Mouse (Mus musculus): ENCODE data around the gene Wdr93. TPM values are rescaled to one million over a fixed set of nuclear protein-coding genes. Genes with fewer than 3 reads are reported as not detected.

Gene Wdr93
- total RNA-seq (2015; ENCODE audit: low replicate concordance) (not detected in 2 replicates), total RNA-seq (2017; ENCODE audit: low replicate concordance) (not detected in 2 replicates)

DNA sequence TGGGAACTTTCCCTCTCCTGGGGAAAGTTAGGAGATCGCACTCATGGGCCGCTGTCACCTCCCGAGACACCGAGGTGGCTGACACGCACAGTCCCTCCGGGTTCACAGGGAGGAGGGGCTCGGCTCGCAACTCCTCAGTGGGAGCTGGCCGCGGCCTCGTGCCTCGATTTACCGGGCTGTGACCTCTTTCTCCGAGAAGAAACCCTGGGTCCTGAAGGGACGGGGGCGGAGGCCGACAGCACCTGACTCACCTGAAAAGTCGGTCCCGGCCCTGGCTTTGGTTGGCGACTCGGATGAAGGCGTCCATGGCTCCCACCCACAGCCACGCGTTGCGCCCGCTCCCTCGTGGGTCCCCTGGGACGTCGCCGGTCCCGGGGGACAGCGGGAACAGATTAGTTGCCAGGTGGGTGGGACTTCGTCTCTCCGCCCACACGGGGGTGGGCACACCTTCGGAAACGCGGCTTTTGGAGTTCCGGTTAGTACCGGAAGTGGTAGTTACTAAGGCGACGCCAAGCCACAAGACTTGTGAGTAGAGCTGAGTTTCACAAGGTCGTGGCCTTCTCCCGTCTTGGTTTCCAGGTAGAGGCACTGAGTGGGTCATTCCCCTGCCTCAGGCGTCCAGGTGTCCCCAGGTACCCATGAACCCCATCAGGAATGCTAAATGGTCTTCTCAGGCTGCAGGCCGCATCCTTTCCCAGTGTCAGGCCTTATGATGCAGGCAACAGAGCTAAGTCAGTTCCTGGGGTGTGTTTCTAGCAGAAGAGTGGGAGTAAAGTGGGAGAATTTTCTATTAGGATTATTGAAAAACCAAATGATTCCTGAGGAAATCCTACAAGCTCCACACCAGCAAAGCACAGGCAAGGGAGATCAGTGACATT lies at the start of gene Wdr93, which contains the start of gene Pex11a:
Wdr93 (plus strand) TSS at position 505 of the 878 bp plus-strand sequence.
Pex11a (minus strand) TSS at position 473 of the 878 bp plus-strand sequence.
- peak; percentile 69; the same call in 1 of the 2 replicates for ATAC-seq (replicated peaks; ENCODE audit: low FRiP score, poor library complexity, severe bottlenecking)

DNA sequence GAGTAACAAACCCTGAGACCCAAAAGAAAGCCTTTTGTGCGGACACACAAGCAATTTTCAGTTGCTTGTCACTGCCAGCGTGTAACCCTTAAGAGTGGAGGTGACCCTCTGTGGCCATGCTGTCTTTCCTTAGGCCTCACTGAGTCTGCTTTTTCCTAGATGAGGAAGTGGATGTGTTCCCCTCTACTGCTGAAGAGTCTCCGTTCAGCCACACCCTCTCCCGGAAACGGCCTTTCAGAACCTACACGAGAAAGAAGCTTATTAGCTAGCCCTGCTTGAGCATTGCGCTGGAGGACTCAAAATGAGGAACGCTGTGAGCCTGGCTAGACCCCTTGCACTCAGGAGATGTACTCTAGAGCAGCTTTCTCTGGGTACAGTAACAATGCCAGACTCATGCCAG lies 46.5 kb upstream of the Wdr93 start:
- no peak for ATAC-seq (replicated peaks; ENCODE audit: low FRiP score, poor library complexity, severe bottlenecking)

DNA sequence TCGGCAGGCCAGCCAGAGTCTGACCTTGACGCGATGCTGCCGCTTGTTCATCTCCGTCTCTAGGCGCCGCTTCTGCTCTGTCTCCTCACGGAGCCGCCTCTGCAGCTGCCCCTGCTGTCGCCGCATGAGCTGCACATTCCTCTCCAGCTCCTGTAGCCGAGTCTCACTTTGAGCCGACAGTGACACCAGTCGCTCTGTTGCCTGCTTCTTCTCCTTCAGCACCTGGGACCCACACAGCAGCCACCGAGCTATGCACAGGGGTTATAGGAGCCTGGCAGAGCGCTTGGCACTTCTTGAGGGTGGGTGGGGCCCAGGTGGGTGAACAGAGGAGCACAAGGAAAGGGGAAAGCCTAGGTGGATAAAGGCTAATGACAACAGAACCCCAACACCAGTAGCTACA lies 40.2 kb upstream of the Wdr93 start:
- ATAC-seq (replicated peaks; ENCODE audit: low FRiP score, poor library complexity, severe bottlenecking) = no peak

DNA sequence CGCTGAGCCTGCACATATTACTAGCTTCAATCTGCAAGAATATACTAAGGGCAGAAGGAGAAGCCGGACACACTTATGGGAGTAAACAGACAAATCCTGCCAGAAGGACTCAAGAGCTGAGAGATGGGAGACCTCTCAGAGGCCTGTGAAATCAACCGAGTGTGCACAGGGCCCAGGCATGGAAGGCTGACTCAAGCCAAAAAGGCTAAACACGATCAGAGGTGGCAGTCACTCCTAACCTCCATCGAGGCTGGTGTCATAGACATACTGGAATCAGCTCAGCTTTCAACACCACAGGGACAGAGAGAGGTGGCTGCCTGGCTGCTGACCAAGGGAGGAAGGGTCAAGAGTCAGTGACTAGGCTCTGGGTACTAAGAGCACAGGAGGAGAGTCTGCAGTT lies 37.8 kb upstream of the Wdr93 start:
- no peak for ATAC-seq (replicated peaks; ENCODE audit: low FRiP score, poor library complexity, severe bottlenecking)

DNA sequence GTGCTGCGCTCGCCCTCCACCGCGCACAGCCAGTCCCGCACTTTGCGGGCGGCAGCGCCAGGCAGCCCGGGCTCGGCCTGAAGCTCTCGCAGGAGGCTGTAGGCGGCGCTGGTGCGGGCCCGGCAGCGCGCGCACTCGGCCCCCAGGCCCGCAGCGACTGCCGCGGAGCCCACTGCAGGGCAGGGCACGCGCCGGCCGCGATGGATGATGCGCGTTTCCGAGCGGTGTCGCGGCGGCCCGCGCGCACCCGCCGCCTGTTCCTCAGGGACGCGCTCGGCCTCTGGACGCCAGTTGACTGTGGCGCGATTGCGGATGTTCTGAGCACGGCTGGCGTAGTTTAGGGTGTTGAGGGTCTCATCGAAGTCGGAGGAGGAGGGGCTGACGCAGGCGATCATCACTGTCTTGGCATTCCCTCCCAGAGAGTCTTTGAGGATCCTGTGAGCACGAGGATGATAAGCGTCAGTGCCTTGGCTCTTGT lies 32.8 kb upstream of the Wdr93 start:
- no peak for ATAC-seq (replicated peaks; ENCODE audit: low FRiP score, poor library complexity, severe bottlenecking)

DNA sequence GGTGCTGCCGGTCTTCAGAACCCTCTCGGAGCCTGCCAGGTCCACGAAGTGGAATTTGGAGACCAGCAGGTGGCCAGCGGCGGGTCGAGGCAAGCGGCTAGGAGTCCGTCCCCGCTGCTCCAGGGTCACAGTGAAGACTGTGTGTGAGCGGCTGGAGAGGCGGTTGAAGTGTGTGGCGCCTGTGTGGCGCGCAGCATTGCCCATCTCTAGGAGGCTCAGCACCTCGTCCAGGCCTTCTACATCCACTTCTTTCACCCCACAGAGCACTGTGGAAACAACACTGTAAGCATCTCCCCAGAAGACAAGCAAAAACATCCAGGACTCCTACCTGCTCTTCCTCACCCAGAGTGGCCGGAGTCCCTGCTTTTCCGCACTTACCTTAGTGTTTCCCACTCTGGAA lies 32.1 kb upstream of the Wdr93 start:
- ATAC-seq (replicated peaks; ENCODE audit: low FRiP score, poor library complexity, severe bottlenecking) = 0 out of 2 replicates have a peak, but pooled peaks have one; percentile 12

DNA sequence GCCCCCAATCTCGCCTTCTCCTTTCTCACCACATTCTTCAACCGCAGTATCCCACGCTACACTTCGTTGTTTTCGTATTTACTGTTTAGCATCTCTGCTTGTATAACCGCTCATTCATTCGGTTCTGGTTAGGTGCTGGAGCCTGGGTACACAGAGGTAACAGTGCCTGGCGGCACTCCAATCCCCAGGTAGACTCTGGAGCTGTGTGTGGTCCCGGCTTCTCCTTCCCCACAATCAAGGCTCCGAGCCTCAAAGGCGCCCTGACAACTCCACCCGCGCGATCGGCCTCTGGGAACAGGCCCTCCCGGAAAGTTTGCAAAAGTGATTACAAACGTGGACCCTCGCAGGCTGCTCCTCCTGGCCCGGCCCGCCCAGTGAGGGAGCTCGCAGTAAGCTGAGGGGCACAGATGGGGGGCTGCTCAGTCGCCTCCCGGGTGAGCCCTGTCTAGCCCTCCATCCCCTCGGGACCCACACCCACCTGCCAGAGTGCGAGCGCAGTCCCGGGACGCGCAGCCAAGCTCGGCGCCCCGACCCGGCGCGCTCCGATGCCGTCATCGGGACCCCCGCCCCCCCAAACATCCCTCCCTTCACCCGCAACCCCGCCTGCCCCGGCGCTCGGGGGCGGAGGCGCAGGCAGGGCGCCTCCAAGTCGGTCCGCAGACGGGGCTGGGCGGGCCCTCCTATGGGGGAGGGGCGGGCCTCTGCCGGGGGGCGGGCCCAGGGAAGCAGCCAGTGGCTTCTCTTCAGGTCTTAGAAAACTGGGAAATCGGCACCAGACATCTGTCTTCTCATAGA lies 27.6 kb upstream of the Wdr93 start, which contains the start of gene Kif7:
Kif7 (minus strand) TSS at position 534 of the 795 bp plus-strand sequence.
- no peak for ATAC-seq (replicated peaks; ENCODE audit: low FRiP score, poor library complexity, severe bottlenecking)

DNA sequence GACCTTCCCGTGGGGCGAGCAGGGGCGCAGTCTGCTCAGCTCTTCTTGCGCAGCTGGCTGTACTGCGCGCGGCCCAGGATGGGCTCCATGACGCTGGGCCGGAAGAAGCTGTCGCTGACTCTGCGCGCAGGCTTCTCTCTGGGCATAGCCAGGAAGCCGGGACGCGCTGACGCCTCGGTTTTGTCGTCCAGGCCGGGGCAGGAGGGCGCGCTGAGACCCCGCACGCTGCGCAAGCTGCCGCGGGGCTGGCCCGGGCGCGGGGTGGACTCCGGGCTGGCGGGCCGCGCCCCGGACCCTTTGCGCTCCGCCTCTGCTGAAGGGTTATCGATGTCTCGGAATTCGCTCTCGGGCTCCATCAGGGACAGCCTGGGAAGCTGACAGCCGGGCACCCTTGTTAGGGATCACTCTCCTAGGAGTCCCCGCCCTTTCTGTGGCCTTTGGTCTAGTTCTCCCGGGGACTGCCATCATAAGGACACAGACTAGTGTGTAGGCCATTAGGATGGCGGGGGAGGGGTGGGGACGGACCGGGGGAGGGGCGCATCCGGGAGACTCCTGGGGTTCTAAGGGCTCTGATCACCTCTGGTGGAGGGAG lies 21.5 kb upstream of the Wdr93 start:
- no peak for ATAC-seq (replicated peaks; ENCODE audit: low FRiP score, poor library complexity, severe bottlenecking)

DNA sequence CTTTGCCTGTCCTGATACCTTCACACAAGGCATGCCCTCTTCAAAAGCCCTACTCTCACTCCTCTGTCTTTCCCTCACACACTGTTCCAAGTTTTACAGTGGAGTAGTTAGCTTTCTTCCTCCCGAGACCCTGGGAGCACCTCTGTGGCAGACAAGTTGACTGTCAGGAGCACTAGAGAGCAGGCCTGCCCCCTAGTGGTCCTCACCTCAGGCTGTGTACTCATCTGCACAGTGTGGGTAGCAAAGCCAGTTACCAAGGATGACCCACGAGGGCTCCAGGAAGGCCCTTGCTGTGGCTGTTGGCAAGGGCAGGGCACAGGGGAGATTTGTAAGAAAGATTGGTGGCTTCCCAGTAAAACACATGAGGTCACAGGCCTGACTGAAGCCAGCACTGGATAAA lies 15.9 kb upstream of the Wdr93 start:
- ATAC-seq (replicated peaks; ENCODE audit: low FRiP score, poor library complexity, severe bottlenecking) = no peak

DNA sequence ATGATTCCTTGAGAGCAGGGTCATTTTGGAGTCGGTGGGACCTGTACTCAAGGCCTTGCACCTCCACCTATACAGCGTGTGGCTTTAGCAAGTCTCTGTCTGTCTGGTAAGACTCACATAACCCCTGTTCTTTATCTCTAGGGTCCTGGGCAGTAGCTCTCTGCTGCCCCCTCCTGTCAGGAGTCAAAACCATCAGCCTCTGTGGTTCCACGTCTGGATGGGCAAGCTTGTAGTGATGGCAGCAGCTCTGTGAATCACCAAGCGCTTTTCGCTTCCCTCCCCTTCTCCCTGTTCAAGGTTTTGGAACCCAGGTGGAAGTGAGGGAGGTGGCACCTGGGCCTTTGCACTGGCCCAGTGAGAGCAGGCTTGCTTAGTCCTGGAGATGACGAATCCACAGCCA lies 14.7 kb upstream of the Wdr93 start:
- peak; percentile 75 for ATAC-seq (replicated peaks; ENCODE audit: low FRiP score, poor library complexity, severe bottlenecking)

DNA sequence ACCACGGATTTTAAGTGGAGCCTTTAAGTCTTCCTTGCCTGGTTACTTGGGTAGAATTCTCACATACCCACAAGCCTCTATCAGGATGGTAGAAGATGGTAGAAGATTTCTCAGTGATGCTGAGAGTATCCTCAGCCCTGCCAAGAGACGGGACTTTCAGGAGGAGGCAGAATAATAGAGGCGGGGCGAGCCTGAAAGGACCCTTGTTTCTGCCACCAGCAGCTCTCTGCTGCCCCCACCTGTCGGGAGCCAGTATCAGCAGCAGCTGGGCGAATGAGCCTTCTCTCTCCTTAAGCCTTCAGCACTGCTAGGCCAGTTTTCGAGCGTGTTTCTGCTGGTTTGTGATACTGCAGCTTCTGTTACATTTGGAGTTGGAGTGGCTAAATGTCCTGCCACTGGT lies 13.8 kb upstream of the Wdr93 start:
- ATAC-seq (replicated peaks; ENCODE audit: low FRiP score, poor library complexity, severe bottlenecking) = no peak

DNA sequence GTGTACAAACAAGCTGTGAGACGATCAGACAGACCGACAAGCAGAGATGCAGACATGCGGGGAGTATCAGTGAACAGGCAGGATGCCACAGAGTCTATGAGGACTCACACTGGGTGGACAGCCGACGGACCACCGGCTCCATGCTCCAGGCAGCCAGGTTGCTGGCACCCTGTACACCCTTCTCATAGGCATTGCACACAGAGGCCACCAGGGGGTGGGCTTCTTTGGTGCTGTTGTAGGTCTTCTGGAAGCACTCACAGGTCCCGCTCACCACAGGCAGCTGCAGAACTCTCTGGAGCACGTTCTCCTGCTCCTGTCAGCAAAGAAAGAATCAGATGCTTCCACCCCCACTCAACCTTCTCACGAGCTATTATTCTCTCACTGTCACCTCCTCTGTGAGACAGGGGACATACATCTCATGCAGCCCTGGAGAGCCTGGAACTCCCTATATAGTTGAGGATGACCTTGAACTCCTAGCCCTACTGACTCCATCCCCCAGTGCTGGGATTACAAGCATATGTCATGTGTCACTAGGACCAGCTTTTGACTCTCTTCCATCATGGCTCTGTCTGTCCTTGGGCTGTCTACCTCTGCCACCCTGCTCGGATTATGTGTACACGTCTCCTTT lies 13.1 kb upstream of the Wdr93 start:
- no peak; the same call in 1 of the 2 replicates for ATAC-seq (replicated peaks; ENCODE audit: low FRiP score, poor library complexity, severe bottlenecking)

DNA sequence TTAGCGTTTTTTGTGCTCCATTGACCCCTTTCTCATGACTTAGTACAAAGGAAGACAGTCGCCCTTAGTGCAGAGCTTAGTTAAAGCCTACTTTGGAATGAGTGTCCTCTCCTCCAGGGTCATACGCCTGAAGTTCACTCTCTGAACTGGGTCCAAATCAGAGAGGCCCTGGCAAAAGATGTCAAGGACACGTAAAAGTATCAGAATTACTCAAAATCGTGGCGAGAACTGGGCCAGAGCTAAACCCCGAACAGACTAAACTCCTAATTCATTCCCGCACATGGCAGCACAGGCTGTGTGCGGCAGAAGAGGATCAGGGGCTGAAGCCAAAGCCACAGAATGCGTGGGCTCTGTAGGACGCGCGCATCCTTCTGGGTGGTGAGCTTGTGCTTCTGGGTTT lies 11.5 kb upstream of the Wdr93 start:
- ATAC-seq (replicated peaks; ENCODE audit: low FRiP score, poor library complexity, severe bottlenecking) = no peak

DNA sequence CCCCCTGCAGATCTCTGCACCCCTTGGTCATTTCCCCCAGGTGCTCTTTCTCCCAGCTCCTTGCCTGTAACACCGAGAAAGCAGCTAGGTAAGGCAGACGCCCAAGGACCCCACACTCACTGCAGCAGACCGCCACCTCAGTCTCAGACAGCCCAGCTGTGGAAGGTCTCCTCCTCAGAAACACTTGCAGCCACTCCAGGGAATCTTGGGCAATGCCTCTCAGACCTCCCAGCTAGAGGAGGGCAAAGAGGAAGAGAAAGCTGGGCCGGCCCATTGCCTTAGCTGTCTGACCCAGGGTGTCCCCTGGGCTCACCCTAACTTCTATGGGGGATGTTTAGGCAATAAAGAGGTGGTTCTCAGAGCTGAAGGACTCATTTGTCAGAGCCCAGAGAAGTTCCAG lies 10.3 kb upstream of the Wdr93 start, which contains the start of gene Plin1:
Plin1 (minus strand) TSS at position 282 of the 400 bp plus-strand sequence.
- no peak for ATAC-seq (replicated peaks; ENCODE audit: low FRiP score, poor library complexity, severe bottlenecking)

DNA sequence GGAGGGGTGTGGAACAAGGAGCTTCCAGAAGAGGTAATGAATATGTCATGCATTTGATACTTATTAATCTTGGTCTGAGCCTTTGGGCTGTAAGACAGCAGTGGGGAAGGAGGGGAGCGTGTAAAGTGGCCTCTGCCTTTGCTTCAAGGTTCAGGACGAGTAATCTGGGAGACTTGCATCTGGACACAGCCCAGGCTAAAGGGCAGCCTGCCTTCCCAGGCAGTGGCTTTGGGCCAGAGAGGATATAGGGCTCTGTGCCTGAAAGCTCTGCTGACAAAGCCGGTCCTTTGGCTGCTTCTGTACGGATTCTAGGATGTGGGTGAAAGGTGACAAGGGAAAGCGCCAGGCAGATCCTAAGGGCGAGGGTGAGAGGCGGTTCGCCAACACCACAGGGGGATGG lies 8.4 kb upstream of the Wdr93 start:
- no peak for ATAC-seq (replicated peaks; ENCODE audit: low FRiP score, poor library complexity, severe bottlenecking)

DNA sequence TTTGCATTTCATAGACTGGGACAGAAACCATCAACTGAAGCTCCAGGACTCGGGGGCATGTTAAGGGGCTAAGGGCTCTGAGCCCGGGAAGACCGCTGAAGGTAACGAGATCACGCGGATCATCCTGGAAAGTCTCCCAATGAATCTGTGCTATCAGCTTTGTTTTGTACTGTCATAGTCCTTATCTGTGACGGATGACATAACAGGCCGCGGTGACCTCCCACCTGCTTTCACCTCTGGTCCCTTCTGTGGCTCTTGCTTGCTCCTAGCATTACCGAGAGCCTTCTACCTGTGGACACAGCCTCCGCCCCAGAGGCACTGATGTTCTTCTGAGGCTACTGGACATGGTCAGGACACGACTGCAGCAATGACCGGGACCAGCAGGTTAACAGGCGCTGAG lies 6.5 kb upstream of the Wdr93 start:
- no peak for ATAC-seq (replicated peaks; ENCODE audit: low FRiP score, poor library complexity, severe bottlenecking)

DNA sequence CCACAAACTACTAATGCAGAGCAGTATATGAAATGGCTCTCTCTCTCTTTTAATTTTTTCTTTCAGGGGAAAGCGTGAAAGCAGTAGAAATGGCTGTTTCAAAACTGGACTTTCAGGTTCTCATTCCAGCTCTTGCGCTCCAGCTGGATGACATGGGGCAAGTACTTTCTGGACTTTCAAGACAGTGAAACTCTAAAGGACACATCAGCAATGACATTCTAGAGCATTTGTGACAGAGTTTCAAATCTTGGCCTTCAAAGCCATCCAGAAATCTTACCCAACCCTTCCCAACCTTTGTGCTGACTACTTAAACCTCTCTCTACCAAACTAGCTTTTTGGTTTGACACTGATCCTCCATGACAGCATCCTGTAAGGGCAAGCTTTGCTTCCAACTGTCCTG lies 4.0 kb upstream of the Wdr93 start:
- no peak for ATAC-seq (replicated peaks; ENCODE audit: low FRiP score, poor library complexity, severe bottlenecking)

DNA sequence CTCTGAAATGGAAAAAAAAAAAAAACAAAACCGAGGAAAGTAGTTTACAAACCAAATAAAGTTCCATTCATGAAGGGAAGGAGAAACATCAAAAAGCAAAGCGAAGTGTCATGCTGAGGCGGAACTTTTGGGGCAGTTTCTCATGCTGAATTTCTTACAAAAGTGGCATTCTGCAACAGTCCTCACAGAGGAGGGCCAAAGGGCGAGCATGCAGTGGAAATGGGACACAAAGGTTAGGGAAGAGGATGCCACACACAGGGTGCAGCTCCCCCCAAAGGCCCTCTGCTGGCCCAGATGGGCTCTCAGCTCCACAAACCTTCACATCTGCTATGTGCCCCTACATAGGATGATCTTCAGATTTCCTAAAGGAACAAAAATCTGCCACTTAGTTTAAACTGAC lies 2.7 kb upstream of the Wdr93 start:
- ATAC-seq (replicated peaks; ENCODE audit: low FRiP score, poor library complexity, severe bottlenecking) = no peak

DNA sequence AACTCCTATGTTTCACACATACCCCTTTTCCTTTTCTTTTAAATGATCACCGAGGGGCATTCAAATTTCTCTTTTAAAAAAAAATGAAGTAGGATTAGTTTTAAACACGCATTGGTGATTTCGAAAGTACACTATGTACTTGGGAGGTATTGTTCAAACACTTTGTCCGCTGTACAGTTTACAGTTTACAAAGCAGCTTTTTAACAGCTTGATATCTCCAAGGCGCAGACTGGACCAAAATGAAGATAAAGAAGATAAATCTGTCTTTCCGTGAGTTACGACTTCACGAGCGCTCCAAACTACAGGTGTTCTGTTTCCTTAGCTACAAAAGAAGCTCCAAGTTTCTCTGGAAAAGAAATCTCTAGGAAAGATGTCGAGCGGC lies 695 bp upstream of the Wdr93 start:
- no peak for ATAC-seq (replicated peaks; ENCODE audit: low FRiP score, poor library complexity, severe bottlenecking)

DNA sequence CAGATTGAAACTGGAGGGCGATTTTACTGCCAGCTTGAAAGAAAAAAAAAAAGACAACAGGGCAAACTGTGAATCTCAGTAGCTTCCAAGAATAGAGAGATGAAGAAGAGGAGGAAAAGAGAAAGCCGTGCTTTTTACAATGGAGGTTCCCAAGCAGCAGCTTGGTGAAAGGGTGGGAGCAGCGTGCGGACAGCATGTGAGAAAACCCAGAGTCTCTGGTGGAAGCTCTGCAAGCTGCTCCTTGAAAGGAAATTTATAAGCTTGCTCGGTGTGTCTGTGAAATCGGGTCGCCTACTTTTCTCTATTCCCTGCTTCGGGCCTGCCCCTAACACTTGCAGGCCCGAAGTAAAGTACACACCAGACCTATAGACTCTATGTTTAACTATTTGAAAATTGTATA lies 1.1 kb downstream of the Wdr93 start:
- ATAC-seq (replicated peaks; ENCODE audit: low FRiP score, poor library complexity, severe bottlenecking) = no peak

Data from erythroblast, adult 5-6 weeks (primary cell).